ENCODE assay signal across 8 mouse cellular contexts in genomic region chr2:75584975-75585374, GRCm38 (mm10).
A peak's percentile ranks its signal among the peaks of the same experiment; 100 is the strongest.
DNase-seq lines count a peak whose midpoint lies in the region; ATAC-seq and TF ChIP-seq lines count a peak whose summit lies in the region.

No protein-coding gene starts in this region.

- H3K36me3 ChIP-seq in intestine, embryonic 15.5 days, result no peaks in the 10 kb centered on the region
- no peaks in the 10 kb centered on the region for H3K36me3 ChIP-seq in limb, embryonic 14.5 days (ENCODE audit: control insufficient read depth, insufficient read depth, low read length)
- H3K36me3 ChIP-seq in midbrain, embryonic 14.5 days (ENCODE audit: control insufficient read depth, insufficient read depth, low read length), result no peaks in the 10 kb centered on the region

- no peak overlapping the region for H3K9ac ChIP-seq in intestine, embryonic 15.5 days
- H3K9ac ChIP-seq in limb, embryonic 14.5 days (ENCODE audit: low read depth, low read length, severe bottlenecking), result no peak overlapping the region; the same call in 1 of the 2 replicates
- H3K9ac ChIP-seq in midbrain, embryonic 14.5 days (replicated peaks; ENCODE audit: low read length), result no peak overlapping the region; the same call in 1 of the 2 replicates

- H3K4me2 ChIP-seq in intestine, embryonic 15.5 days (replicated peaks), result peak overlapping the region; percentile 71
- H3K4me2 ChIP-seq in limb, embryonic 14.5 days (replicated peaks; ENCODE audit: low read depth, low read length, severe bottlenecking), result peak overlapping the region; percentile 47
- H3K4me2 ChIP-seq in midbrain, embryonic 14.5 days (ENCODE audit: low read length), result peak overlapping the region; percentile 53

- WGBS in intestine, embryonic 15.5 days, result under 1% methylated on average over 16 of the region's 16 CpGs
- 1% methylated on average over 16 of the region's 16 CpGs for WGBS in limb, embryonic 14.5 days
- WGBS in midbrain, embryonic 14.5 days, result 3% methylated on average over 16 of the region's 16 CpGs

- no peak overlapping the region for H3K27ac ChIP-seq in intestine, embryonic 15.5 days
- no peak overlapping the region for H3K27ac ChIP-seq in limb, embryonic 14.5 days (replicated peaks; ENCODE audit: low read depth, low read length)
- H3K27ac ChIP-seq in midbrain, embryonic 14.5 days (replicated peaks; ENCODE audit: low read depth, low read length), result no peak overlapping the region

- no peak for TF ChIP-seq POLR2A in limb, embryonic 14.5 days (IDR thresholded peaks at IDR 0.05; ENCODE audit: borderline replicate concordance, extremely low read depth, insufficient read depth, insufficient read length)

- 0 out of 2 replicates have a peak, but pooled peaks cover 5% of the 10 kb centered on the region for H3K27me3 ChIP-seq in intestine, embryonic 15.5 days (replicated peaks)
- peaks cover 21% of the 10 kb centered on the region for H3K27me3 ChIP-seq in limb, embryonic 14.5 days (ENCODE audit: control insufficient read depth, insufficient read depth, low read length)
- H3K27me3 ChIP-seq in midbrain, embryonic 14.5 days (ENCODE audit: control insufficient read depth, insufficient read depth, low read length), result no peaks in the 10 kb centered on the region; the same call in 1 of the 2 replicates

- H3K4me3 ChIP-seq in intestine, embryonic 15.5 days (replicated peaks), result peak overlapping the region; percentile 26
- peak overlapping the region; percentile 23 for H3K4me3 ChIP-seq in limb, embryonic 14.5 days (replicated peaks; ENCODE audit: low read length)
- H3K4me3 ChIP-seq in midbrain, embryonic 14.5 days (replicated peaks; ENCODE audit: low read depth, low read length), result 0 out of 2 replicates have a peak overlapping the region, but pooled peaks have one; percentile 12

- ATAC-seq in intestine, embryonic 15.5 days, result peak; percentile 91
- peak; percentile 71; the same call in 1 of the 2 replicates for ATAC-seq in limb, embryonic 14.5 days (ENCODE audit: low FRiP score, low read depth)
- no peak; the same call in 1 of the 2 replicates for ATAC-seq in midbrain, embryonic 14.5 days (ENCODE audit: low FRiP score, low TSS enrichment)
- ATAC-seq in cerebellum, adult (ENCODE audit: insufficient number of reproducible peaks, low FRiP score, low TSS enrichment), result no peak

- no peaks in the 10 kb centered on the region for H3K9me3 ChIP-seq in intestine, embryonic 15.5 days
- H3K9me3 ChIP-seq in limb, embryonic 14.5 days (ENCODE audit: control insufficient read depth, low read length), result no peaks in the 10 kb centered on the region
- no peaks in the 10 kb centered on the region for H3K9me3 ChIP-seq in midbrain, embryonic 14.5 days (ENCODE audit: control insufficient read depth, low read length)

- DNase-seq in R1 (ENCODE audit: low read depth, low spot score), result peak; percentile 43
- DNase-seq in embryo, embryonic 11 days, result peak; percentile 90
- peak; percentile 32 to 64 for DNase-seq in gastrocnemius, postnatal 4 days (ENCODE audit: low spot score in 2 of 2)
- DNase-seq in limb, embryonic 14.5 days (ENCODE audit: low spot score), result peak; percentile 73
- DNase-seq in midbrain, embryonic 14.5 days, result peak; percentile 79
- peak; percentile 40 for DNase-seq in spleen, adult 12 weeks (ENCODE audit: low spot score)

- H3K4me1 ChIP-seq in intestine, embryonic 15.5 days (replicated peaks), result 0 out of 2 replicates have a peak, but pooled peaks cover 6% of the 10 kb centered on the region
- H3K4me1 ChIP-seq in limb, embryonic 14.5 days (ENCODE audit: control insufficient read depth, insufficient read depth, low read length), result peaks cover 9% of the 10 kb centered on the region; the same call in 1 of the 2 replicates
- peaks cover 11% of the 10 kb centered on the region; the same call in 1 of the 2 replicates for H3K4me1 ChIP-seq in midbrain, embryonic 14.5 days (ENCODE audit: control insufficient read depth, insufficient read depth, low read length)

Comparison
In these comparisons a context has a peak if more than half of its experiments do, and no peak if none do; other contexts are left out.
1. DNase-seq: peak in every context shown above with its lines; median percentile 90 in embryo, embryonic 11 days; 79 in midbrain, embryonic 14.5 days; 73 in limb, embryonic 14.5 days; 48 in gastrocnemius, postnatal 4 days; 43 in R1; 40 in spleen, adult 12 weeks.
2. ATAC-seq: peak in intestine, embryonic 15.5 days (single experiment) and limb, embryonic 14.5 days (single experiment); none in midbrain, embryonic 14.5 days (single experiment) and cerebellum, adult (single experiment).
3. Peak in every context shown above with its lines, with median percentiles within 50 percentile points of each other: H3K4me2 ChIP-seq and H3K4me3 ChIP-seq.